Mouse (Mus musculus) thymus, adult 2 months (tissue): ENCODE results near the gene Lmo7.

Source experiments
- CTCF ChIP-seq: fragments of 200-500 bp; IDR thresholded peaks from 2 replicates; pipeline ENCODE4 v1.5.1; 2012; ENCODE audit warnings: mild to moderate bottlenecking, control low read depth, low read length, moderate library complexity, borderline replicate concordance; ENCODE audit not compliant: control insufficient read depth, poor library complexity, insufficient read depth; ENCODE audit errors: extremely low read depth
- POLR2A ChIP-seq: fragments of 200-500 bp; IDR thresholded peaks from 2 replicates; pipeline ENCODE4 v1.6.1; 2012; ENCODE audit warnings: mild to moderate bottlenecking, low read length, control low read depth, moderate library complexity; ENCODE audit not compliant: control insufficient read depth, poor library complexity, insufficient read depth; ENCODE audit errors: extremely low read depth

GRCm38 (mm10) chr14:101836401-101836800 lies 106.6 kb downstream of the Lmo7 start:
- TF ChIP-seq CTCF (no peak), POLR2A (no peak)
